Mouse (Mus musculus) heart, postnatal 10 days (tissue): ENCODE results near the gene Pnrc2. TPM values are rescaled to one million over a fixed set of nuclear protein-coding genes. Genes with fewer than 3 reads are reported as not detected.

ENCODE experiments used
- DNase-seq, 2 experiments: peaks; one replicate each; pipeline ENCODE4 v3.0.0; 2021
- intact Hi-C: fragments of 180-260 bp; cut with DNase I; formaldehyde crosslinking; loops from one replicate; pipeline ENCODE4 v1.15.1; 2025
- total RNA-seq, 2 experiments: library from RNA; stranded (reverse); gene quantifications; 2 replicates each; pipeline ENCODE4 v1.2.3; 2021

Pnrc2 gene
- total RNA-seq, 2 experiments from 2014 or later, result 99.4 to 105 TPM

- intact Hi-C loops, result no loop called here
Measured at GRCm38 (mm10) chr4:135834124-135834717, 39.4 kb downstream of the Pnrc2 start.

GRCm38 (mm10) chr4:135833301-135834123 is 40.1 kb downstream of the Pnrc2 start:
- intact Hi-C loops, result no loop called here
- DNase-seq, result no peak

More at GRCm38 (mm10) chr4:135834124-135834717, 39.4 kb downstream of the Pnrc2 start:
- DNase-seq, result no peak

GRCm38 (mm10) chr4:135832070-135832469 is 41.6 kb downstream of the Pnrc2 start:
- DNase-seq, result peak; percentile 51 to 55
- intact Hi-C loops, result no loop called here

GRCm38 (mm10) chr4:135828491-135828890 is 45.2 kb downstream of the Pnrc2 start:
- DNase-seq, result peak; percentile 84 to 90
- intact Hi-C loops, result loop anchor here (2.0 kb wide), 1 partner anchor 48 kb away; no protein-coding TSS in a partner anchor

- intact Hi-C loops, result no loop called here
- DNase-seq, result no peak
Measured at GRCm38 (mm10) chr4:135824254-135824653, 49.4 kb downstream of the Pnrc2 start.

GRCm38 (mm10) chr4:135823298-135823697 is 50.4 kb downstream of the Pnrc2 start:
- DNase-seq, result peak in 1 of 2 experiments; percentile 61
- intact Hi-C loops, result no loop called here

GRCm38 (mm10) chr4:135821772-135822171 is 51.9 kb downstream of the Pnrc2 start:
- no peak for DNase-seq
- intact Hi-C loops, result no loop called here

Other genes starting within 250 kb of the Pnrc2 start
- 1 to 10 TPM; 3.4 to 4.1 TPM for gene Ifnlr1, start 187.6 kb downstream of the Pnrc2 start, total RNA-seq
- under 1 TPM; 0.22 to 0.64 TPM for gene Il22ra1, start 145.7 kb downstream of the Pnrc2 start, total RNA-seq
- under 1 TPM; 0.77 to 0.84 TPM for gene Myom3, start 114.1 kb downstream of the Pnrc2 start, total RNA-seq
- gene Srsf10, start 18.1 kb downstream of the Pnrc2 start, total RNA-seq, result 10 to 100 TPM; 61.2 to 64.1 TPM
- gene Cnr2, start 21.5 kb upstream of the Pnrc2 start, total RNA-seq, result under 1 TPM; 0.77 to 0.94 TPM
- gene Fuca1, start 46.9 kb upstream of the Pnrc2 start, total RNA-seq, result 10 to 100 TPM; 43.2 to 44.5 TPM
- gene Hmgcl, start 72.6 kb upstream of the Pnrc2 start, total RNA-seq, result 10 to 100 TPM; 66.3 to 67.5 TPM
- gene Gale, start 89.9 kb upstream of the Pnrc2 start, total RNA-seq, result 1 to 10 TPM; 5.2 to 5.7 TPM
- gene Lypla2, start 98.8 kb upstream of the Pnrc2 start, total RNA-seq, result 10 to 100 TPM; 42.6 to 47.8 TPM
- gene Pithd1, start 113.4 kb upstream of the Pnrc2 start, total RNA-seq, result 10 to 100 TPM; 20.7 to 21.3 TPM
- 10 to 100 TPM; 34.8 to 36.0 TPM for gene Eloa, start 147.9 kb upstream of the Pnrc2 start, total RNA-seq
- 100 to 1,000 TPM; 318 to 346 TPM for gene Rpl11, start 179.6 kb upstream of the Pnrc2 start, total RNA-seq